Mouse (Mus musculus) testis, adult 2 months (tissue): Measurements from ENCODE around the gene Smagp. TPM values are rescaled to one million over a fixed set of nuclear protein-coding genes. Genes with fewer than 3 reads are reported as not detected.

Experiments used
- H3K27ac ChIP-seq: fragments of 200-500 bp; 2 replicates; pipeline ENCODE4 v1.5.1; 2012; ENCODE audit warnings: low read depth, low read length; ENCODE audit not compliant: control insufficient read depth, insufficient read depth
- H3K27me3 ChIP-seq: fragments of 200-500 bp; 2 replicates; pipeline ENCODE4 v1.6.1; 2012; ENCODE audit warnings: mild to moderate bottlenecking, low read length, moderate library complexity; ENCODE audit not compliant: control insufficient read depth, insufficient read depth
- H3K36me3 ChIP-seq: fragments of 200-500 bp; 2 replicates; pipeline ENCODE4 v1.6.1; 2012; ENCODE audit warnings: mild to moderate bottlenecking, low read length; ENCODE audit not compliant: control insufficient read depth, insufficient read depth
- H3K4me1 ChIP-seq: fragments of 200-500 bp; 2 replicates; pipeline ENCODE4 v1.6.1; 2012; ENCODE audit warnings: low read length; ENCODE audit not compliant: control insufficient read depth, insufficient read depth
- H3K4me3 ChIP-seq: fragments of 200-500 bp; 2 replicates; pipeline ENCODE4 v1.5.1; 2012; ENCODE audit warnings: low read depth, mild to moderate bottlenecking, low read length, moderate library complexity, mixed read lengths; ENCODE audit not compliant: control insufficient read depth
- CTCF ChIP-seq: fragments of 200-500 bp; IDR thresholded peaks from 2 replicates; pipeline ENCODE4 v1.5.1; 2012; ENCODE audit warnings: low read depth, mild to moderate bottlenecking, inconsistent platforms, low read length, moderate library complexity; ENCODE audit not compliant: control insufficient read depth, insufficient read depth, insufficient replicate concordance
- POLR2A ChIP-seq: fragments of 200-500 bp; IDR thresholded peaks from 2 replicates; pipeline ENCODE4 v1.6.1; 2012; ENCODE audit warnings: low read depth, mild to moderate bottlenecking, inconsistent platforms, low read length, moderate library complexity; ENCODE audit not compliant: control insufficient read depth
- polyA plus RNA-seq: library from polyadenylated mRNA; depleted of rRNA; stranded (reverse); fragments of >200 nt; gene quantifications from 2 replicates; pipeline ENCODE4 v1.2.3, GENCODE M21; 2012

The Smagp gene
- polyA plus RNA-seq, 1 experiment, result 3.6 TPM

DNA sequence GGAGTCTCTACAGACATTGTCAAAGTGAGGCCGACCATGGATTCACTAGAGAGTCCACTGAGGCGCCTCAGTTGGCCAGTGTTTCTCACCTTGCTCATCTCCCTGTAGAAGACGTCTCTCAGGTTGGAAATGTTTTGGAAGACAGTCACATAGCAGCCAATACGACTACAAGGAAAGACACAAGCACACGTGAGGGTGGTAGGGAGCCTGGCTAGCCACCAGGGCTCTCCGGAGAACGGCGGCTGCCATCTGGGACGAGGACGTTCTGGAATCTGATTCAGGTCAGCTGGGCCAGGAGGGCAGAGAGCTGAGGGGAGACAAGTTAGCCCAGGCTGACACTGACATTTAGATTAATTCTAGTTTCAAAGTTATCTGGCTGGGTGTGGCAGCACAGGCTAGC lies 13.4 kb upstream of the Smagp start:
- H3K36me3 ChIP-seq, result peaks cover 3% of the 10 kb centered on the region
- H3K4me3 ChIP-seq, result no peak overlapping the region
- TF ChIP-seq CTCF, result no peak
- no peak for TF ChIP-seq POLR2A
- H3K27me3 ChIP-seq, result no peaks in the 10 kb centered on the region
- H3K4me1 ChIP-seq, result no peaks in the 10 kb centered on the region
- H3K27ac ChIP-seq, result no peak overlapping the region

DNA sequence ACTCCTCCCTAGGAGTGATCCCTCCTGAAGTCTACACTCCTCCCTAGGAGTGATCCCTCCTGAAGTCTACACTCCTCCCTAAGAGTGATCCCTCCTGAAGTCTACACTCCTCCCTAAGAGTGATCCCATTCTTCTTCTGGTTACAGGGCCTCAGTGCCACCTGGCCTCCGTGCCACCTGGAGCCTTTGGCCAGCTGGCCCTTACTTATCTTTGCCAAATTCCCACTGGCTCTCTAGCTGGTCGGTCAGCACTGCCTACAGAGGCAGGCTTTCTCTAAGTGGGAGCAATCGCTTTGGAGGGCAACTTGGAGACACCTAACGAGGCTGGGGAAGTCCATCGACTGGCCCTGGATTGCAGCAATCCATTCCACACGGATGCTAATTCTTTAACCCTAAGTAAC lies 9.4 kb upstream of the Smagp start:
- Histone ChIP-seq H3K27ac (no peak overlapping the region), H3K4me1 (no peaks in the 10 kb centered on the region), H3K27me3 (no peaks in the 10 kb centered on the region), H3K36me3 (peaks cover 5% of the 10 kb centered on the region), H3K4me3 (no peak overlapping the region)
- no peak for TF ChIP-seq CTCF
- no peak for TF ChIP-seq POLR2A

DNA sequence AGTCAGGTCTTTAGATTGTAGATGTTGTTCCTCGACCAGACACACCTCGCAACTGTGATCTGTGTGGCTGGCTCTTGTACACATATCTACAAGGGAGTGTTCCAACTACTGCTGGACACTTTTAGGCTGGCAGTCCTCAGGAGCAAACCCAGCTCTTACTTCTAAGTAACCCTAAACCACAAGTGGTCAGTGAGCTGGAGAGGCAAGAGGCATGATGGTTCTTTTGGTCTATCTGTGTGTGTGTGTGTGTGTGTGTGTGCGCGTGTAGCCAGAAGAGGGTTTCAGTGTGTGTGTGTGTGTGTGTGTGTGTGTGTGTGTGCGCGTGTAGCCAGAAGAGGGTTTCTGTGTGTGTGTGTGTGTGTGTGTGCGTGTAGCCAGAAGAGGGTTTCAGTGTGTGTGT lies 5.7 kb upstream of the Smagp start:
- H3K36me3 ChIP-seq, result peaks cover 3% of the 10 kb centered on the region; the same call in 1 of the 2 replicates
- no peak overlapping the region for H3K4me3 ChIP-seq
- no peak overlapping the region for H3K27ac ChIP-seq
- H3K4me1 ChIP-seq, result no peaks in the 10 kb centered on the region
- no peaks in the 10 kb centered on the region for H3K27me3 ChIP-seq
- TF ChIP-seq CTCF, result no peak
- TF ChIP-seq POLR2A, result no peak

DNA sequence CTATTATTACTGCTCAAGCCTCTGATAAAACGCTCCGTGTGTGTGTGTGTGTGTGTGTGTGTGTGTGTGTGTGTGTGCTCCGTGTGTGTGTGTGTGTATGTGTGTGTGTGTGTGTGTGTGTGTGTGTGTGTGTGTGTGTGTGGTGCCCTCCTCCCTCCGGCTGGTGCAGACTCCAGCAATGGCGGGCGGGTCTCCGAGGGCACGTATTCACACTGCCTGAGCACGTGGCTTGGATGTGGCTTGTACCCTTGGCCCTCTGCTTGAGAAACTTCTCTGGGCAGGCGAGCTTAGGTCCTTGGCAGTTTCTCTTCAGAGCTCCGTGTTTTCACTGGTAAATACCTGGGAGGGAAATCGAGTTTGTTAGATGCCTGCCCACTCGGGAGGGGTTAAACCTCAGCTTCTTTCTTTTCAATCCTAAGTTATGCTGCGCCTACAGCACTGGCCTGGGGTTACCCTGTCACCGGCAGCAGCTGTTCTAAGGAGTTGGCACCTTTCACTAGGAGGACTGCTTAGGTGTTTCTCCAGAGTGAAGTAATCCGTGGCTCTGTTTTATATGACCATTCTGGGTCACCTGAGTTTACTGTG lies 4.6 kb upstream of the Smagp start:
- Histone ChIP-seq H3K27ac (no peak overlapping the region), H3K4me1 (peaks cover 8% of the 10 kb centered on the region), H3K36me3 (peaks cover 3% of the 10 kb centered on the region; the same call in 1 of the 2 replicates), H3K27me3 (no peaks in the 10 kb centered on the region), H3K4me3 (no peak overlapping the region)
- TF ChIP-seq CTCF, result no peak
- TF ChIP-seq POLR2A, result no peak

DNA sequence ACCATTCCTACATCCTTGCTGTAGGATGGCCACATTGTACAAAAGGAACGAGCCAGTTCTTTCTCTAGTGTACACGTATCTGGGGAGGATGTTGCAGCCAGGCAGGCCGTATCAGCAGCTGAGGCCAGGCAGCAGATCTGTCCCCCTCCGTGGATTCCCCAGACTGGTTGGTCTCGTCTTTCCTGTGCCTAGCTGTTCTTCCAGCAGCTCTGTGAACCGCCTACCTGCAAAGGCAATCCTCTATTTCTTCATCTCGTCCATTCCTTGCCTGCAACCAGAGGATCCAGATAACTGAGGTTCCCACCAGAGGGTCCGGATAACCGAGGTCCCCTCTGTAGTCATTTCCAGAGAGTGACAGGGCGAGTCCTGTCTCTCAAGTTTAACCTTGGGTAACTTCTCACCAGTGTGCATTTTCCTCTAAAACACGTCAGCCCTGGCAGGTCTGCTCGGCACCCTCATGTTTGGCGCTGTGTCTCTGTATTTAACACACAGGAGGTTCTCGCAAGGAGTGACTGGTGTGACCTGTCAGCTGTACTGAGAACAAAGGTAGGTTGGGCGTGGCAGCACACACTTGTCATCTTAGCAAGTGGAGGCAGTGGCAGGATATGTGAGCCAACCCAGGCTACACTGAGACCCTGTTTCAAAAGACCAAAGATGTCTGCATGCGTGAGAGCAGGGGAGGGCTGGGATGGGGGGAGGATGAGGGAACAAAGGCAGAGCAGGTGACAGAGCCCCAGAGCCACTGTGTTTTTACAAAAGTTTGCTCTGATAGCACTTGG lies 3.4 kb upstream of the Smagp start:
- Histone ChIP-seq H3K27me3 (no peaks in the 10 kb centered on the region; the same call in 1 of the 2 replicates), H3K36me3 (peaks cover 2% of the 10 kb centered on the region; the same call in 1 of the 2 replicates), H3K27ac (no peak overlapping the region), H3K4me3 (no peak overlapping the region), H3K4me1 (peaks cover 12% of the 10 kb centered on the region)
- TF ChIP-seq CTCF (no peak), POLR2A (no peak)

DNA sequence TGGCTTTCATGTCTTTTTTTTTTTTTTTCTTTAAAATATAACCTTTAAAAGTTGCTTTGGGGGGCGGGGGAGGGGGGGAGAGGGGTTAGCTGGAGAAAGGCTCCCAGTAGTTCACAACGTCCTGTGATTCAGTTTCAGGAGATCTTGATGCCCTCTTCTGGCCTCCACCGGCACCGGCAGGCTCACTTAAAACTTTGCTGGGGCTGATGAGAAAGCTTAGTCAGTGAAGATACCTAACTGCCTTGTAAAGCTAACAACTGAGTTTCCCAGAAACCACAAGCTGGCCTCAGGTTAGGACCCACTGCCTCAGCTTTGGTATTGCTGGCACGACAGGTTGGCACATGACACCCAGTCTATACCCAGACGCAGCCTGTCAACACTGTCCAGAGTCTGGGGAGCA lies 921 bp upstream of the Smagp start:
- TF ChIP-seq POLR2A (no peak), CTCF (peak; percentile 19; the same call in 1 of the 2 replicates)
- no peak overlapping the region for H3K4me3 ChIP-seq
- no peak overlapping the region for H3K27ac ChIP-seq
- no peaks in the 10 kb centered on the region; the same call in 1 of the 2 replicates for H3K27me3 ChIP-seq
- peaks cover 14% of the 10 kb centered on the region for H3K4me1 ChIP-seq
- H3K36me3 ChIP-seq, result no peaks in the 10 kb centered on the region

DNA sequence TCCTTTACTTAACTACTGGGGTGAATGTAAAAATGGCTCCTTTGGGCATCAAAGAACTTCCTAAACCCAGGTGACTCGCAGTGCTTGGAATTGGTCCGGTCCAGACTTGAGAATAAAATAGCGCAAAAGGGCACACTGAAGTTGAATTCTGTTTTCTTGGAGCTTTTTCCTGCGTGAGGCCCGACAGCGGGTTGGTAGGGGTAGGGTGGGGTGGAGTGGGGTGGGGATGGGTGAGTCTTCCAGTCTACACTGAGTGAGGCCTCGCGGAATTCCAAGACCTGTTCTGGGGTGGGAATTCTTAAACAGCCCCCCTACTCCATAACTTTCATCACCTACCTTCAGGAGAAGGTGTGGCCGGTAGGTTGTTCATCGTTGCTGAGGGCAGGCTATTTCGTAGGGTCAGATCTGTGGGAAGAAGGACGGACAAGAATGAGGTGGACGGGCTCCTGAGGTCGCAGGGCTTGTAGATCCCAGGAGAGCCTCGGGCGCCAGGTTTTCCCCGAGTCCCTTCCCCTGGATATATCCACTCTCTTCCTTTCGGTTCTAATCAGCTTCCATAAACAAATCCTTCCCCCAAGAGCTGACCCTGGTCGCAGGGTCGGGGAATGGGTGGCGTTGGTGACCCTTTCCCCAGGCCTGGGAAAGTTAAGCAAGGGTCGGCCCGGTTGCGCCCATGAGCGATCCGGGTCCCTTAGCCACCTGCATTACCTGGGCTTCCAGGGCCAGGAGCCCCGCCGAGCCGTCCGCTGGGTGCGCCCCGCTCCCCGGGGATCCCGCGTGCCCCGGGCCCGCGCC lies 692 bp downstream of the Smagp start:
- Histone ChIP-seq H3K4me3 (peak overlapping the region; percentile 81), H3K27me3 (no peaks in the 10 kb centered on the region; the same call in 1 of the 2 replicates), H3K36me3 (no peaks in the 10 kb centered on the region), H3K27ac (no peak overlapping the region), H3K4me1 (peaks cover 17% of the 10 kb centered on the region)
- TF ChIP-seq POLR2A, result no peak
- TF ChIP-seq CTCF, result no peak
